Mouse (Mus musculus) lung, embryonic 16.5 days (tissue): Measurements from ENCODE around the gene Plekhf1. TPM values are rescaled to one million over a fixed set of nuclear protein-coding genes. Genes with fewer than 3 reads are reported as not detected.

ENCODE experiments used
- ATAC-seq: fragments of 200-750 bp; cut with Nextera tagmentation; 2 replicates; pipeline ENCODE4 v1.8.0; 2017; ENCODE audit warnings: low read depth, mild to moderate bottlenecking, moderate library complexity
- H3K27ac ChIP-seq: fragments of 300-500 bp; sonication (generic); 2 replicates; pipeline ENCODE4 v1.5.1; 2014; ENCODE audit warnings: mild to moderate bottlenecking, control low read depth, low read length
- H3K27me3 ChIP-seq: fragments of 300-500 bp; sonication (generic); 2 replicates; pipeline ENCODE4 v1.6.1; 2014; ENCODE audit warnings: low read depth, low read length, mixed read lengths; ENCODE audit not compliant: control insufficient read depth, insufficient read depth
- H3K36me3 ChIP-seq: fragments of 300-500 bp; sonication (generic); 2 replicates; pipeline ENCODE4 v1.6.1; 2014; ENCODE audit warnings: low read length; ENCODE audit not compliant: control insufficient read depth, insufficient read depth
- H3K4me1 ChIP-seq: fragments of 300-500 bp; sonication (generic); replicated peaks from 2 replicates; pipeline ENCODE4 v1.6.1; 2014; ENCODE audit warnings: low read length, mixed read lengths; ENCODE audit not compliant: control insufficient read depth, insufficient read depth
- H3K4me2 ChIP-seq: fragments of 300-500 bp; sonication (generic); 2 replicates; pipeline ENCODE4 v1.6.1; 2014; ENCODE audit warnings: low read depth, low read length, control low read depth
- H3K4me3 ChIP-seq: fragments of 300-500 bp; sonication (generic); 2 replicates; pipeline ENCODE4 v1.5.1; 2014; ENCODE audit warnings: mild to moderate bottlenecking, low read length, control low read depth
- H3K9ac ChIP-seq: fragments of 300-500 bp; sonication (generic); 2 replicates; pipeline ENCODE4 v1.6.1; 2014; ENCODE audit warnings: low read length, control low read depth
- H3K9me3 ChIP-seq: fragments of 300-500 bp; sonication (generic); 2 replicates; pipeline ENCODE4 v1.6.1; 2016; ENCODE audit warnings: low read length; ENCODE audit not compliant: control insufficient read depth
- WGBS: fragments of 180-500 bp; shearing (Covaris S2); extraction: QIAGEN DNeasy Blood & Tissue Kit; methylation state at CpG from one replicate; pipeline ENCODE4 v1.1.7; 2014; 5-methylcytosine and 5-hydroxymethylcytosine counted together
- polyA plus RNA-seq: library from polyadenylated mRNA; unstranded; fragments of >200 nt; fragmentation: Nextera tagmentation; extraction: Ambion mirVana; gene quantifications from 2 replicates; pipeline ENCODE4 v1.2.1, GENCODE M21; 2015

The Plekhf1 gene
- polyA plus RNA-seq, 1 experiment from 2014 or later: 5.6 TPM

- ATAC-seq: no peak
- H3K27me3 ChIP-seq: no peaks in the 10 kb centered on the region
- H3K4me1 ChIP-seq: peaks cover 14% of the 10 kb centered on the region
- H3K4me3 ChIP-seq: peak overlapping the region; percentile 66
- H3K9me3 ChIP-seq: no peaks in the 10 kb centered on the region
- H3K27ac ChIP-seq: no peak overlapping the region
- 50% methylated on average over 1 of the region's 1 CpGs for WGBS
- peak overlapping the region; percentile 76; the same call in 1 of the 2 replicates for H3K9ac ChIP-seq
- peak overlapping the region; percentile 91 for H3K4me2 ChIP-seq
- H3K36me3 ChIP-seq: no peaks in the 10 kb centered on the region
These were observed 43.4 kb downstream of the Plekhf1 start for GRCm38 (mm10) chr7:38184418-38184745.

- Histone ChIP-seq H3K36me3 (no peaks in the 10 kb centered on the region), H3K9ac (peak overlapping the region; percentile 76), H3K4me1 (peaks cover 14% of the 10 kb centered on the region), H3K4me2 (peak overlapping the region; percentile 91), H3K4me3 (peak overlapping the region; percentile 66), H3K27ac (peak overlapping the region; percentile 82), H3K27me3 (no peaks in the 10 kb centered on the region), H3K9me3 (no peaks in the 10 kb centered on the region)
- peak; percentile 91 for ATAC-seq
- WGBS: 4% methylated on average over 36 of the region's 36 CpGs
These were observed 44.0 kb downstream of the Plekhf1 start for GRCm38 (mm10) chr7:38183709-38184417.

DNA sequence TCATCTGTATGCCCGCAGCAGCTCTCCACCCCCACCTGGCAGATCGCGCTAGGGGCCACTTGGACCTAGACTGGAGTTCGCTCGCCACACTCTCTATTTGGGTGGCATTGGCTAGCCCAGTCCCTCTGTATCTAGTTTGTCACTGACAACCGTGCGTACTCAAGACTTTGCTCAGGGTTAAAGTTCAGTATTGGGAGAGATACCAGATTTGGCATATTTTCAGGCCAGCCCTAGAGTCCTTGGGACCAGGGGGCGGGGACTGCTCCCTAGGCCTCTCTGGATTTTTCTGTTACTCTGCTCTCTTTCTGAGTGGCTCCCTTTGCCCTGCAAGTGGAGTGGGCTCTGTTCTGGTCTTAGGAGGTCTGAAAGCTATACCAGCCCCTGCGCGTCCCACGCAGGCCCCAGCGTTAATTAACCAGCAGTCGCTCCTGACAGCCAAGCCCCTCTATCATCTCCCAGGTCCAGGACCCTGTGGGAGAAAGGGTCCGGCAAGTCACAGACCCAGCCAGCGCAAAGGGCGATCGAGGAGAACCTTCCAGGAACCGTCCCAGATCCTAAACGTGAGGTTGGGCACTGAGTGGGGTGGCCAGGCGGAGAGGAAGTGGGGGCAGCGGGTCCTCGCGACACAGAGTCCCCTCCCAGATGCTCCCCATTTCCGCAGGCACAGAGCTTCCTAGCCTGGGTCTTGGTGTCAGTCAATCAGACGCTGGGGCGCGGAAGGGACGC lies 44.7 kb downstream of the Plekhf1 start, which contains the start of gene 1600014C10Rik:
TSS of gene 1600014C10Rik (plus strand) at position 256 of the 726 bp plus-strand sequence.
- Histone ChIP-seq H3K27ac (peak within 1 kb of the TSS; percentile 82), H3K4me3 (peak within 1 kb of the TSS; percentile 66), H3K9me3 (no peaks in the 10 kb centered on the region), H3K27me3 (no peaks in the 10 kb centered on the region), H3K4me1 (peaks cover 14% of the 10 kb centered on the region), H3K4me2 (peak within 1 kb of the TSS; percentile 91), H3K9ac (peak within 1 kb of the TSS; percentile 76), H3K36me3 (no peaks in the 10 kb centered on the region)
- ATAC-seq: peak; percentile 61
- 4% methylated on average over 28 of the region's 28 CpGs for WGBS

DNA sequence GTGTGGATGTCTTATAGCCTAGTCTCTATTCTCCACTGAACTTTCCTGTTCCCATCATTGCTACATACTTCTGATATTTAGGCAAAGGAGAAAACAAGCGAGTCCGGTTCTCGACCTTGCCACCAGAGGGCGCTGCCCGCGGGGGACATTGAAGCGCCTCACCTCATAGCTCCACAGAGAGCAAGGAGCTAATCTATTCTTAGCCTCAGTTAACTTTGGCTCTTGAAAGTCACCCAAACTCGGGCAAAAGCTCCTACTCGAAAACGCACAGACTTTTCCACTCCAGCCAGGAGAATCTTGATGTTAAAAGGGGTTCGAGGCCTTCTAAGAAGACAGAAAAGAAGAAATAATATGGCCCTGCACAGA lies 45.2 kb downstream of the Plekhf1 start:
- Histone ChIP-seq H3K27me3 (no peaks in the 10 kb centered on the region), H3K9ac (peak overlapping the region; percentile 76), H3K36me3 (no peaks in the 10 kb centered on the region), H3K9me3 (no peaks in the 10 kb centered on the region), H3K4me1 (peaks cover 14% of the 10 kb centered on the region), H3K27ac (peak overlapping the region; percentile 82), H3K4me3 (peak overlapping the region; percentile 66), H3K4me2 (peak overlapping the region; percentile 91)
- 1% methylated on average over 11 of the region's 11 CpGs for WGBS
- peak; percentile 48 for ATAC-seq

DNA sequence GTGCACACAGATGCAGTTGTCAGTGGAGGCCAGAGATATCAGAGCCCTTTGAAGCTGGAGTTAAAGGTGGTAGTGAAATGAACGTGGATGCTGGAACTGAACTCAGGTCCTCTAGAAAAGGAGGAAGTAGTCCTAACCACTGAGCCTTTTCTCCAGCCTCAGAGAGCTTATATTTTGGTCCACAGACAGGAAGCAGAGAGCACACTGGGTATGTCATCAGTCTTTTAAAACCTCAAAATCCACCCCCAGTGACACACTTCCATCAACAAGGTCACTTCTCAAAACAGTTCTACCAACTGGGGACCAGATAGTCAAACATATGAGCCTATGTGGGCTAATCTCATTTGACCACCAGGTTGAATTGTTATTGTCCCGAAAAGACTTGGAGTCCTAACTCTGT lies 46.5 kb downstream of the Plekhf1 start:
- no peak for ATAC-seq
- no peak overlapping the region for H3K4me3 ChIP-seq
- H3K27me3 ChIP-seq: no peaks in the 10 kb centered on the region
- no peak overlapping the region for H3K9ac ChIP-seq
- 81% methylated on average over 2 of the region's 2 CpGs for WGBS
- H3K4me1 ChIP-seq: peaks cover 14% of the 10 kb centered on the region
- H3K27ac ChIP-seq: no peak overlapping the region
- no peaks in the 10 kb centered on the region for H3K9me3 ChIP-seq
- no peaks in the 10 kb centered on the region for H3K36me3 ChIP-seq
- no peak overlapping the region for H3K4me2 ChIP-seq

GRCm38 (mm10) chr7:38179896-38180295 lies 47.9 kb downstream of the Plekhf1 start:
- H3K4me2 ChIP-seq: no peak overlapping the region
- no peak overlapping the region for H3K9ac ChIP-seq
- no peak overlapping the region for H3K27ac ChIP-seq
- no peaks in the 10 kb centered on the region for H3K36me3 ChIP-seq
- 50% methylated on average over 3 of the region's 3 CpGs for WGBS
- no peaks in the 10 kb centered on the region for H3K9me3 ChIP-seq
- no peaks in the 10 kb centered on the region for H3K27me3 ChIP-seq
- H3K4me1 ChIP-seq: peaks cover 14% of the 10 kb centered on the region
- ATAC-seq: no peak
- no peak overlapping the region for H3K4me3 ChIP-seq

- 60% methylated on average over 3 of the region's 3 CpGs for WGBS
- H3K27ac ChIP-seq: no peak overlapping the region
- no peak for ATAC-seq
- no peaks in the 10 kb centered on the region for H3K27me3 ChIP-seq
- H3K4me3 ChIP-seq: no peak overlapping the region
- H3K4me1 ChIP-seq: 0 out of 2 replicates have a peak, but pooled peaks cover 5% of the 10 kb centered on the region
- no peaks in the 10 kb centered on the region for H3K9me3 ChIP-seq
- H3K36me3 ChIP-seq: no peaks in the 10 kb centered on the region
- no peak overlapping the region for H3K4me2 ChIP-seq
- no peak overlapping the region for H3K9ac ChIP-seq
These were observed 51.8 kb downstream of the Plekhf1 start for GRCm38 (mm10) chr7:38176056-38176455.

- ATAC-seq: peak; percentile 71; the same call in 1 of the 2 replicates
- Histone ChIP-seq H3K9me3 (no peaks in the 10 kb centered on the region), H3K36me3 (no peaks in the 10 kb centered on the region), H3K27ac (no peak overlapping the region), H3K4me1 (0 out of 2 replicates have a peak, but pooled peaks cover 5% of the 10 kb centered on the region), H3K4me3 (peak overlapping the region; percentile 37), H3K4me2 (peak overlapping the region; percentile 58), H3K27me3 (no peaks in the 10 kb centered on the region), H3K9ac (peak overlapping the region; percentile 52)
- WGBS: 14% methylated on average over 31 of the region's 31 CpGs
These were observed 53.3 kb downstream of the Plekhf1 start for GRCm38 (mm10) chr7:38174321-38175148.

DNA sequence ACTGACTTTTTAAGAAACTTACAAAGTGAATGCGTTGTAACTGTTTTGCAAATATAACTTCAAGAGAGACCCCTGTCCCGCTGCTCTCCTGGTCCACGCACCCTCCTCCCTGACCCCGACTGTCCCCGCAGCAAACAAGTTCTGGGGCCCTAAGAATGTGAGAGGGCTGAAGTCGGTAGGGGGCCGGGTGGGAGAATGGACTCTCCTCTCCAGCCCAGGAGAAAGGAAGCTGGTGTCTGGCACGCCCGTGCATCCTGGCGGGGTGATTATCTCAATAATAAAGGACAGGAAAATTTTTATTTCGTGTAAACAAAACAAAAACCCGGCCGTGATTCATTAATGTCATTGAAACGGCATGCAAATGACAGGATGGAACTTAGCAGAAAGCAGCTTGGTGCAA lies 53.9 kb downstream of the Plekhf1 start:
- Histone ChIP-seq H3K36me3 (no peaks in the 10 kb centered on the region), H3K4me1 (0 out of 2 replicates have a peak, but pooled peaks cover 5% of the 10 kb centered on the region), H3K4me3 (peak overlapping the region; percentile 37), H3K4me2 (peak overlapping the region; percentile 58), H3K9me3 (no peaks in the 10 kb centered on the region), H3K27ac (no peak overlapping the region), H3K27me3 (no peaks in the 10 kb centered on the region), H3K9ac (peak overlapping the region; percentile 52; the same call in 1 of the 2 replicates)
- 17% methylated on average over 14 of the region's 14 CpGs for WGBS
- ATAC-seq: no peak
